Mouse (Mus musculus): Measurements from ENCODE around the gene Ptpre. TPM values are rescaled to one million over a fixed set of nuclear protein-coding genes. Genes with fewer than 3 reads are reported as not detected.
"Not testable (repeated sequence)": the region's sequence is repeated elsewhere in the genome, so short reads cannot be mapped to it uniquely, and the experiment has no call there.

Ptpre gene
- total RNA-seq, 2 experiments from 2014 or later: 49.6 to 74.2 TPM

- ATAC-seq (replicated peaks; ENCODE audit: poor library complexity): peak; percentile 72
These were observed 143.1 kb downstream of the Ptpre start for GRCm38 (mm10) chr7:135680334-135680733.

GRCm38 (mm10) chr7:135684098-135684497 is 146.8 kb downstream of the Ptpre start:
- ATAC-seq (replicated peaks; ENCODE audit: poor library complexity): peak; percentile 12; the same call in 1 of the 2 replicates

- 0 out of 2 replicates have a peak, but pooled peaks have one; percentile 4 for ATAC-seq (replicated peaks; ENCODE audit: poor library complexity)
These were observed 147.7 kb downstream of the Ptpre start for GRCm38 (mm10) chr7:135684938-135685337.

- peak; percentile 13; the same call in 1 of the 2 replicates for ATAC-seq (replicated peaks; ENCODE audit: poor library complexity)
These were observed 152.1 kb downstream of the Ptpre start for GRCm38 (mm10) chr7:135689396-135689795.

- no peak for ATAC-seq (replicated peaks; ENCODE audit: poor library complexity)
These were observed 154.7 kb downstream of the Ptpre start for GRCm38 (mm10) chr7:135691941-135692340.

- ATAC-seq (replicated peaks; ENCODE audit: poor library complexity): no peak
These were observed 156.8 kb downstream of the Ptpre start for GRCm38 (mm10) chr7:135694130-135694529.

- no peak for ATAC-seq (replicated peaks; ENCODE audit: poor library complexity)
These were observed 157.5 kb downstream of the Ptpre start for GRCm38 (mm10) chr7:135694796-135695195.

GRCm38 (mm10) chr7:135696127-135696526 is 158.8 kb downstream of the Ptpre start:
- ATAC-seq (replicated peaks; ENCODE audit: poor library complexity): no peak

GRCm38 (mm10) chr7:135697021-135697740 is 159.9 kb downstream of the Ptpre start:
- not testable (repeated sequence) for ATAC-seq (replicated peaks; ENCODE audit: poor library complexity)

GRCm38 (mm10) chr7:135698362-135698761 is 161.1 kb downstream of the Ptpre start:
- no peak for ATAC-seq (replicated peaks; ENCODE audit: poor library complexity)

GRCm38 (mm10) chr7:135699351-135699750 is 162.1 kb downstream of the Ptpre start:
- ATAC-seq (replicated peaks; ENCODE audit: poor library complexity): not testable (repeated sequence)

GRCm38 (mm10) chr7:135703600-135704148 is 166.4 kb downstream of the Ptpre start:
- ATAC-seq (replicated peaks; ENCODE audit: poor library complexity): no peak

- peak; percentile 33; the same call in 1 of the 2 replicates for ATAC-seq (replicated peaks; ENCODE audit: poor library complexity)
These were observed 167.0 kb downstream of the Ptpre start for GRCm38 (mm10) chr7:135704251-135704650.

GRCm38 (mm10) chr7:135705083-135705482 is 167.8 kb downstream of the Ptpre start:
- ATAC-seq (replicated peaks; ENCODE audit: poor library complexity): peak; percentile 68

- ATAC-seq (replicated peaks; ENCODE audit: poor library complexity): peak; percentile 30
These were observed 168.5 kb downstream of the Ptpre start for GRCm38 (mm10) chr7:135705753-135706152.

- ATAC-seq (replicated peaks; ENCODE audit: poor library complexity): no peak
These were observed 173.4 kb downstream of the Ptpre start for GRCm38 (mm10) chr7:135710702-135711101.

- no peak for ATAC-seq (replicated peaks; ENCODE audit: poor library complexity)
These were observed 175.3 kb downstream of the Ptpre start for GRCm38 (mm10) chr7:135712534-135712933.

- ATAC-seq (replicated peaks; ENCODE audit: poor library complexity): no peak
These were observed 176.0 kb downstream of the Ptpre start for GRCm38 (mm10) chr7:135713326-135713725.

GRCm38 (mm10) chr7:135715166-135715565 is 177.9 kb downstream of the Ptpre start:
- no peak for ATAC-seq (replicated peaks; ENCODE audit: poor library complexity)

GRCm38 (mm10) chr7:135715642-135716444 is 178.6 kb downstream of the Ptpre start, which contains the start of gene Mki67:
TSS of gene Mki67 (minus strand) at chr7:135716361.
- peak; percentile 37 for ATAC-seq (replicated peaks; ENCODE audit: poor library complexity)

- ATAC-seq (replicated peaks; ENCODE audit: poor library complexity): peak; percentile 79
These were observed 179.2 kb downstream of the Ptpre start for GRCm38 (mm10) chr7:135716445-135716877.
